Mouse (Mus musculus): ENCODE measurements around the gene Mcam.

- no peak for TF ChIP-seq CTCF (IDR thresholded peaks at IDR 0.05)
- no peak for TF ChIP-seq EP300 (IDR thresholded peaks at IDR 0.05)
These were observed 49.0 kb upstream of the Mcam start for GRCm38 (mm10) chr9:44085276-44085675.

Data from lung, postnatal 0 days (tissue).